Mouse (Mus musculus) brain, embryonic 14.5 days (tissue): ENCODE data around the gene Ube3b. TPM values are rescaled to one million over a fixed set of nuclear protein-coding genes. Genes with fewer than 3 reads are reported as not detected.

ENCODE experiments used
- DNase-seq: peaks from one replicate; pipeline ENCODE4 v3.0.0-alpha.2; 2011; ENCODE audit warnings: low read depth
- CTCF ChIP-seq: fragments of 200-500 bp; IDR thresholded peaks from 2 replicates; pipeline ENCODE4 v1.5.1; 2012; ENCODE audit warnings: inconsistent platforms, mild to moderate bottlenecking, moderate library complexity, borderline replicate concordance; ENCODE audit not compliant: insufficient read depth, insufficient read length; ENCODE audit errors: extremely low read depth
- POLR2A ChIP-seq: fragments of 200-500 bp; IDR thresholded peaks from 2 replicates; pipeline ENCODE4 v1.6.1; 2012; ENCODE audit warnings: mild to moderate bottlenecking, inconsistent platforms, borderline replicate concordance; ENCODE audit not compliant: poor library complexity, insufficient read depth, insufficient read length, severe bottlenecking; ENCODE audit errors: extremely low read depth
- polyA plus RNA-seq: library from polyadenylated mRNA; depleted of rRNA; stranded (reverse); fragments of >200 nt; gene quantifications from 2 replicates; pipeline ENCODE4 v1.2.3, GENCODE M21; 2012

Ube3b gene
- polyA plus RNA-seq, 1 experiment: 66.4 TPM

DNA sequence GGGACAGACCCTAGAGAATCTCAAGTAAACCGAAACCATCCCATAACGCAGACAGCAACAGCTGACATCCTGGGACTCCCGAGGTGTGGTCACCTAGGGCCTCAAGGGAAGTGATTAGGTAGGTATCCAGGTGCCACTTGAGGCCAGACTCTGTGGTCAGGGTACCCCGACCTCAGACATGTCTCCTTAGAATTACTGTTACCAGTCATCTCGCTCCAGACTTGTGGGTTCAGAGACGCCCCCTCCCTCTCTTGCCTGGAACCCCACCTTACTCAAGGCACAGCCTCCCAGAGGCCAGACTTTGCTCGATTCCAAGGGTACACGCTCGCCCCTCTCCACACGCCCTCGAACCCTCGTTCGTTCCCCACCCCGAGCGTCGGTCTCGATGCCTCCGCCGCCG is 644 bp upstream of the Ube3b start:
- TF ChIP-seq CTCF (no peak), POLR2A (no peak)
- DNase-seq: peak; percentile 9

DNA sequence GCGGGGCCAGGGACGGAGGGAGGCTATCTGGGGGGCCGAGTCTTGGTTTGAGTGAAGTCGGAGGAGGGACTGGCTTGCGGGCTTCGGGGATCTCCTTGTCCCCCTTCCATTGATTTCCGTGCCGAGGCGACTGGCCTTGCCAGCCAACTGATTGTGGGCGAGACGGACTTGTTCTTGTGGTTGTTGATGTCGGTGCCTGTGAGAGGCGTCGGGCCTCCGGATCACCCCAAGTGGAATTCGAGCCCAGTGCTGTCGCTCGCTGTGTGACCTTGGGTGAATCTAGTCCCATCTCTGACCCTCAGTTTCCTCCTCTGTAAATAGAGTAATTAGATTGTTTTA is 575 bp downstream of the Ube3b start:
- no peak for DNase-seq
- TF ChIP-seq CTCF (no peak), POLR2A (no peak)

DNA sequence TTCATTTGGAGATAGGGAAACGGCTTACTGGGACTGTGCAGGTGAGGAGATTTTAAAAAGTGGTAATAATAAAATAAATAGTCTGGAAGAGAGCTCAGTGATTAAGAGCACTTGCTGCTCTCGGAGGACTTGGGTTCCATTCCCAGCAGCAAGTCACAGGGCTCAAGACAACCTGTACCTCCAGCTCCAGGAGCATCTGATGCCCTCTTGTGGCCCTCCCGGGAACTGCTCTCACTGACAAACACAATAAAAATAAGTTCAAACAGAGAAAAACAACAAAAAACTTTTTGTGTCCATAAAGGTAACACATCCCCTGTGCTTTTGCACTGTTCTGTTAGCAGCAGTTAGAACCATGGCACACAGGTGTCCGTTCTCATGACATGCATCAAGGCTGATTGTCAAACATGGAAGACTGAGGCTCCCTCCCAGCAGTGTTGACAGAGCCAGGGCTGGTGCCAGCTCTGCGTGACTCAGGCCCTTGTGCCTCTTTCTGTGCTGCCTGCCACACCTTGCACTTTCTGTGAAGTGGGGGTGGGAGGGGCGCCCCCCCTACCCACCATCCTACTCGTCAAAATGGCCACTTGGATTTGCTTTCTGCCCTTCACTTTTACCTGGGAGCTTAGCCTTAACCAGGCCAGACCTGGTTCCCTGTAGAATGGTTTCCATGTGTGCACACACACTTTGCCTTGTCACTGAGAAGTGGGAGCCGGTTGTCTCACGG is 2.9 kb downstream of the Ube3b start:
- no peak for DNase-seq
- peak; percentile 76 for TF ChIP-seq CTCF
- no peak for TF ChIP-seq POLR2A

DNA sequence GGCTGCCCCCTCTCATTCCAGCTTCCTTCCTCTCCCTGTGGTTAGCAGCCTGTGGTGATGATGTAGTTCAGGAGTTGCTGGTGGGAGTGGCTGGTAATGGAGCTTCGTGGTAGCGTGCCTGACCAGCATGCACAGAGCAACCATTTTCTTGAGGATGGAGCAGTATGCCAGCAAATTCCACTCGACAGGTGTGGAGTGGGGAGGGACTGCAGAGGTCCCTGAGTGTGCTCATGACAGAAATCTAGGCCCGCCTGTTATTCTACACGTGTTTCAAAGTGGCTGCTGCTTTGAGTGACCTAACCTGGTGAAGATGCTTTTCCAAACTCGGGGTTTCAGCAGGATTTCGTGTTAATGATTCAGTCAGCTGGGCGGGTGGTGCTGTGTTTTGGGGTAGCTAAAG is 4.0 kb downstream of the Ube3b start:
- TF ChIP-seq CTCF: no peak
- TF ChIP-seq POLR2A: no peak
- no peak for DNase-seq

DNA sequence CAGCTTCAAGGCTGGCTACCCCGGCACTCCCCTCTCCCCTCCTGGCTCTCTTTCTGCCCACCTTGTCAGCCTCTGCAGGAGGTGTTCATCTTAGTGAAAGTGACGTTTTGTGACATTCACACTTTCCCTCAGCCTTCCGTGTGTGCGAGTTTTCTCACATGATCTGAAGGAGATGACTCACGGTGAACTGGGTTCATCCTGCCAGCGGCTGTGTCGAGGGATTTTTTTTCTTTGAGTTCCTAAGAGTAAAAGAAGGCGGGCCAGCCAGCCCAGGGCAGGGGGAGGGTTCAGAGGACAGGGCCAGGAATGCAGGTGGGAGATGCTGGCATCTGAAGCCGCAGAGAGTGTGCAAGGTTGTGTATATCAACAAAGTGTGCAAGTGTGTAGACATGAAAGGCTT is 12.8 kb downstream of the Ube3b start:
- no peak for DNase-seq
- TF ChIP-seq CTCF (no peak), POLR2A (no peak)

DNA sequence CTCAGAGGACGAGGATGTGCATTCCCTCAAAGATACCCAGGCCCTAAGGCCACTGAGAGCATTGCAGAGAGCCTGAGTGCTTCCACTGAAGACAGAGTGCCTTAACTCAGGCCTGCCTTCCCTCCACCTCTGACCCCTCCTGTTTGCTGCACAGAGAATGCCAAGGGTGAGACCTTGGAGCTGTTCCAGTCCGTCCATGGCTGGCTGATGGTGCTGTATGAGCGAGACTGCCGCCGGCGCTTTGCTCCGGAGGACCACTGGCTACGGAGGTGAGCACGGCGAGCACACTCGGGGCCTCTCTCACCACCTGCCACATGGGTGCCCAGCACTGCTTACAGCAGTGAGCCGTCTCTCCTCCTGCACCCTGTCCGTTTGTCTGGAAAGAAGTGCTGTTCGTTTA is 26.2 kb downstream of the Ube3b start:
- TF ChIP-seq CTCF (no peak), POLR2A (no peak)
- no peak for DNase-seq

DNA sequence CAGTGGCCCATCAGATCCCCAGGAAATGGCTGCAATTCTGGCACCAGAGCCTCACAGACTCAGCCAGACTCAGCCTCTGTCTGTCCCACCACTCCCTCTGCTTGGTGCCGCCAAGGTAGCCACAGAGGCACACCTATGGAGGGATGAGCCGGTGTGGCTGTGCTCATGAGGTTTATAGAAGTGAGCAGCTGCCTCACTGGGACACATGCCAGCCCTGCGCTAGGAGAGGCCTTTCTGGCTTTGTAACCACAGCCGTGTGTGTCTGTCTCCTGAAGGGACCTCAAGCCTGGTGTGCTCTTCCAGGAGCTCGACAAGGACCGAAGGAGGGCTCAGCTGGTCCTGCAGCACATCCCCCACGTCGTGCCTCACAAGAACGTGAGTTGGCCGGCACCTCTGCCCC is 26.9 kb downstream of the Ube3b start:
- peak; percentile 35 for DNase-seq
- TF ChIP-seq POLR2A: no peak
- TF ChIP-seq CTCF: no peak

DNA sequence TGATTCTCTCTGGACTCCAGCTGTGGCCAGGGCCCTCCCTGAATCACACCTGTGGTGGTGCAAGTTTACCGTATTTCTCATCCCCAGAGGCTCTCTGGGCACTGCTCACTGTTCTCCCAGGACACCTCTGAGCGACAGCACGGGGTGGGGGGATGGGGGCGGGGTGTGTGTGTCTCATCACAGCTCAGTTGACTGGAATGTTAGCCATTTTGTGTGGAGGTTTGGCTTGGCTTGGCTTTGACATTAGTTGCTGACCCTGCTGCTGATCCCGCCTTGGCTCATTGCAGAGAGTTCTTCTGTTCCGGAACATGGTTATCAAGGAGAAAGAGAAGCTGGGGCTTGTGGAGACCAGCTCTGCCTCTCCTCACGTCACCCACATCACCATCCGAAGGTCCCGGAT is 27.4 kb downstream of the Ube3b start:
- no peak for DNase-seq
- no peak for TF ChIP-seq POLR2A
- TF ChIP-seq CTCF: no peak

DNA sequence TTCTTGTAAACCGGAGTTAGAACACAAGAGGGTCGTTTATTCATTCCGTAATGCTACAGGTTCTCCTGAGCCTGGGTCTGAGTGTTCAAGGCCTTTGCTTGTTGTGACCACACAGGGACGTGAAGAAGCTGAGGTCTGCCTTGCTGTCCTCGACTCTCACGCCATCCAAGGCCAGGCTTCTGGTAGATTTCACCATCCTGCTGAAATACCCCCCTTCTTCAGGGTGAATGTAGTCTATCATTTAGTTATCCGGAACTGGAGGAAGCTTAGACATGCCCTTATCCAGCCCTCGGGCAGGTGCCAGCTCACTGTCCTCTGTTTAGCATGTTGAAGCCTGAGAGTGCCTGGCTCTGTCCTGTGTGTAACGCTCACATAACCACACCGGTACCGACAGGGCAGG is 28.4 kb downstream of the Ube3b start:
- DNase-seq: no peak
- TF ChIP-seq POLR2A (no peak), CTCF (no peak)

DNA sequence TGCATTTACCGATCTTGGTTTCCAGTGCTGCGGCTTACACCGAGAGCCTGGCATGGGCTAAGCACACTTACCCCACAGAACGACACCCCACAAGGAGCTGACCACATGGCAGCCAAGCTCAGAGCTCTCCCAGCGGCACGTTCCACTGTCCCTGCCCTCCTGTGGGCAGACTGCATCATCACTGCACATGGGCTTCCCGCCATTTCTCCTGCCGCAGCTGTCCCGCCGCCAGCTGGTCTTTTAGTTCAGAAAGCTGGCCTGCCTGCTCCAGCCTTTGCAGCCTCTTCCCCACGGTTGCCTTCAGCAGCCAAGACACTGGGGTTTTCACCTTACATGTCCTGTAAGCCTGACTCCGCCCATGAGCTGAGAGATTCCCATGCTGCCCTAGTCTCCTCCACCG is 30.0 kb downstream of the Ube3b start:
- no peak for TF ChIP-seq CTCF

DNA sequence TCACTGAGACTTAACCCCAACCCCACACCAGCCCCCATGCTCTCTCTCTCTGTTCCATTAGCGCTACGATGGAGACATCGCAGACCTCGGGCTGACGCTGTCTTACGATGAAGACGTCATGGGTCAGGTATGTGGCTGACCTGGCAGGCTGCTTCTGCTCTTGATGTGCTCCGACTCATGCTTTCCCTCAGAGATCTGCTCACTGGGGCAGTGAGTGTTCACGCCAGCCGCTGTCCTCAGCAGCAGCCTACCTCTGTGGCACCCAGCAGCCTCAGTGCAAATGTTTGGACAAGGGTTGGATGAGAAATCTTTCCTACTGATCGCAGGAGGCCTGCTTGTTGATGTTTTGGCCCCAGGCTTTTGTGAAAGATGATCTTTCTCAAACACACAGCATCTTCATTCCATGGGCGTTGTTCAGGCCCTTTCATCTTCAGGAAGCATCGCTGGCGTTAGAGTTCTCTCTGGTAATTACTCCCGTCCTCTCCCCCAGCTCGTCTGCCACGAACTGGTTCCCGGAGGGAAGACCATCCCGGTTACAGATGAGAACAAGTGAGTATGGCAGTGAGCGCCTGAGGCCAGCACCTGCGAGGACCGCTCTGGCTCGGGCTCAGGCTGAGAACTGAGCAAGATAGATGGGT is 32.1 kb downstream of the Ube3b start:
- DNase-seq: peak; percentile 22
- TF ChIP-seq CTCF: no peak
- no peak for TF ChIP-seq POLR2A

More for the DNA sequence above, 30.0 kb downstream of the Ube3b start:
- DNase-seq: no peak

DNA sequence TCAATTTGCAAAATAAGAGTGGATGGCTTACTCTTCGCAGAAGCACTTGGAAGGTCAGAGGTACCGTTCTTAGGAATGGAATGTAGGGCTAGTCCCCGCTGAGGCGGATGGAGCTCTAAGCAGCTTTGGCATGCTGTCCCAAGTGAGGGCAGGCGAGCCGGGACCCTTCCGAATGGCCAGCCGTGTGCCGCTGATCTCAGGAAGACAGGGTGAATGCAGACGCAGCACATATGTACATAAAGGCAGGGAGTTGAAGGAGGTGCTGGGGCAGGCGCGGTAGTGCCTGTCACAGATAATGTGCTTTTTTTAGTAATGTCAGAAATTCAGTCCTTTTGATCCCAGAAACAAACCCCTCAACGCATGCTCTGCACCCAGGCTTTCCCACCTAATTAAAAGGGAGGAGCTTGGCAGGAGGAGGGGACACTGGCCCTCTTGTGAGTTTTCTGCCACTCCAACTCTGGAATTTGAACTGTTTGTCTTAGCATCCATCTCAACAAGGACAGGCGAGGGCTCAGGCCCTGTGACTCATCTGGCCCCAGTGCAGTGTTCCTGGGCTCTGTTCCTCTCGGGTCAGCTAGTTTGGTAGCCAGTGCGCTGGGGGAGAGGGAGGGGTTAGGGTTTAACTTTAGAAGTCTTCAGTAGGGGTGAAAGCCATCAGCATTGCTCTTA is 32.8 kb downstream of the Ube3b start:
- TF ChIP-seq CTCF (no peak), POLR2A (no peak)
- no peak for DNase-seq

DNA sequence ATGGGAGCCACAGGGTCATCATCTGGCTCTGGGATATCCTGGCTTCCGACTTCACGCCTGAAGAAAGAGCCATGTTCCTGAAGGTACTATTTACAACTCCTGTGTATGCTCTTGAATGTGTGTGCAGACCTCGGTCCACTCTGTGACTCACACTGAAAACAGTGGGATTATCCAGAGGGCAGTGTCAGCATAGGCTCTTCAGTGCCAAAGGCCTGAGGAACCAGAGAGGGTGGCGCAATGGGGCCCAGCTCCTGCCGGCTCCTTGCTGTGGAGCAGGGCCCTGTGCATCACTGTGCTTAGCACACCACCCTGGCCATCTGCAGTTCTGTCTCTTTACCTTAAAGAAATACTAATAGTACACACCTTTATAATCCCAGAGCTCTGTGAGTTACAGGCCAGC is 35.2 kb downstream of the Ube3b start:
- TF ChIP-seq CTCF (no peak), POLR2A (no peak)
- no peak for DNase-seq
